Mouse (Mus musculus) B cell, adult 62 days (primary cell): ENCODE data around the gene Pigb. TPM values are rescaled to one million over a fixed set of nuclear protein-coding genes. Genes with fewer than 3 reads are reported as not detected.

ENCODE experiments used
- total RNA-seq: library from RNA; stranded (reverse); gene quantifications from 4 replicates; pipeline ENCODE4 v1.2.4, GENCODE M21; 2023

Pigb gene
- total RNA-seq: 10.4 to 14.2 TPM (median 13.9 TPM) in 4 replicates

GRCm38 (mm10) chr9:73040080-73040479 is at the start of gene Pigb:
Gene Pigb, minus strand, starts transcription at chr9:73040378.

GRCm38 (mm10) chr9:73044146-73045079 is 4.2 kb upstream of the Pigb start, which contains the start of gene Rab27a:
Gene Rab27a, plus strand, starts transcription at chr9:73044854.

DNA sequence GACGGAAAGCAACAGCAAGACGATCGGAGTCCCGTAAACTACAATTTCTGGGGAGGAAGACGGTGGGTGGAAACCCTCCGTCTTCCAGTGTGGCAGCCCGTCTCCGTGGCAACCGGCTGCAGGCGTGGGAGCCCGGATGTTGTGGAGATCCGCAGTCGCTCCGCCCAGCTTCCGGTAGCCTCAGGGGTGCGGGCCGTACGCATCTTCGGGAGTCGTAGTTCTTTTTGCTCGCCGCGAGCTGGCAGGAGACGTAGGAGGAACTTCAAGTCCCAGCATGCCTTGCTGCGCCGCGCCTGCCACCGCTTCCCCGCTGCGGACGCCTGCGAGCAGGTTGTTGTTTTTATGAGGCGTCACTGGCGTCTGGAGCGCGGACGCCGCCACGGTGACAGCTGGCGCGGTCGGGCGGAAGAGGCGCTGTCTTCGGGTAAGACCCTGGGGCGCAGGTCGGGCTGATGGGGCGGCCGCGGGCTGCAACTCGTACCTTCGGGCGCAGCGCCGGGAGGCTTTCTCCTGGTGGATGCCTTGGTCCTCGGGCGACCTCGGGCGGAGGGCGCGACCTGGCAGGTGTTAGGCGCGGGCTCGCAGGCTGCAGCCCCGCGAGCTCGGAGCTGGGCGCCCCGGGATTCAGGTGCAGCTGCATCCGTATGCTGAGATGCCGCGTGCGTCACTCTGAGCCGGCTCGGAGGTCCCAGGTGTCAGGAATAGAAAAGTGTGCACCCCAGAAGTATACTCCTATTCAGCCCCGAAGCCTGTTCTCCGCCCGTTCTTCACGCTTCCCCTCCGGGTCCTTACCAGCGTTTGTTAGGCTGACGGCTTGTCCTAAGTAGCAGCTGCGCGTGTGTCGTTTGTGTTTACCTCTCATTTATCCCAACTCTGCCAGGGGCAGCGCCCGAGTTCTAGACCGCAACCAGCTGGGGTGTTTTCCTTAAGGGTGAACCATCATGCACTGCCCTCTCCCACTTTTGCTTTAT is 54.6 kb downstream of the Pigb start, which contains the start of the genes Ccpg1os and Ccpg1:
Gene Ccpg1os, minus strand, starts transcription at position 133 of the 971 bp plus-strand sequence.
Gene Ccpg1, plus strand, starts transcription at position 180 of the 971 bp plus-strand sequence.

GRCm38 (mm10) chr9:72958521-72959450 is 81.4 kb downstream of the Pigb start, which contains the start of the genes Dyx1c1 and Gm44503:
Gene Dyx1c1, plus strand, starts transcription at chr9:72958785.
Gene Gm44503, plus strand, starts transcription at chr9:72958852.

Other genes starting within 250 kb of the Pigb start
- 0.16 to 0.40 TPM (median 0.23 TPM) in 4 replicates for gene Prtg, start 233.5 kb downstream of the Pigb start, total RNA-seq
- gene Pygo1, start 114.7 kb downstream of the Pigb start, total RNA-seq: not detected in 4 replicates
- 0.60 TPM in 3 of 4 replicates, not detected in the other for gene Dyx1c1, start 81.6 kb downstream of the Pigb start, total RNA-seq
- 0.30 to 0.50 TPM in 2 of 4 replicates, not detected in the others for gene Gm44503, start 81.5 kb downstream of the Pigb start, total RNA-seq
- gene Ccpg1os, start 55.0 kb downstream of the Pigb start, total RNA-seq: 1.8 to 3.5 TPM (median 2.9 TPM) in 4 replicates
- 41.6 to 48.8 TPM (median 44.2 TPM) in 4 replicates for gene Ccpg1, start 54.9 kb downstream of the Pigb start, total RNA-seq
- 12.1 to 18.3 TPM (median 15.5 TPM) in 4 replicates for gene Rab27a, start 4.5 kb upstream of the Pigb start, total RNA-seq
- 1.1 to 1.7 TPM in 2 of 4 replicates, not detected in the others for gene Khdc3, start 61.5 kb upstream of the Pigb start, total RNA-seq
- gene Gm20509, start 62.1 kb upstream of the Pigb start, total RNA-seq: not detected in 4 replicates
- gene Rsl24d1, start 73.0 kb upstream of the Pigb start, total RNA-seq: 55.4 to 73.5 TPM (median 58.6 TPM) in 4 replicates